Mouse (Mus musculus): ENCODE measurements around the gene Omt2b. TPM values are rescaled to one million over a fixed set of nuclear protein-coding genes. Genes with fewer than 3 reads are reported as not detected.

Omt2b gene
- polyA plus RNA-seq, 1 experiment, result not detected

- no peak for DNase-seq (ENCODE audit: low read depth)
Measured at GRCm38 (mm10) chr9:78378113-78378785, 50.9 kb downstream of the Omt2b start, which contains the start of gene Ooep. TSS of gene Ooep (minus strand) at chr9:78378725.

Other genes starting within 250 kb of the Omt2b start
- gene Fbxo9, start 218.5 kb upstream of the Omt2b start, polyA plus RNA-seq (2012; rRNA removed), result 76.2 and 92.5 TPM in 2 replicates
- 16.0 and 17.3 TPM in 2 replicates for gene Ick, start 218.4 kb upstream of the Omt2b start, polyA plus RNA-seq (2012; rRNA removed)
- 22.8 and 26.6 TPM in 2 replicates for gene Gsta4, start 144.8 kb upstream of the Omt2b start, polyA plus RNA-seq (2012; rRNA removed)
- not detected in 2 replicates for gene Gsta1, start 96.9 kb upstream of the Omt2b start, polyA plus RNA-seq (2012; rRNA removed)
- gene Gm3776, start 70.5 kb upstream of the Omt2b start, polyA plus RNA-seq (2012; rRNA removed), result 0.34 TPM in 1 of 2 replicates, not detected in the other
- not detected in 2 replicates for gene Gm10639, start 37.7 kb upstream of the Omt2b start, polyA plus RNA-seq (2012; rRNA removed)
- not detected in 2 replicates for gene Omt2a, start 12.8 kb upstream of the Omt2b start, polyA plus RNA-seq (2012; rRNA removed)
- gene Gsta2, start 28.2 kb downstream of the Omt2b start, polyA plus RNA-seq (2012; rRNA removed), result 1.9 and 2.5 TPM in 2 replicates
- gene Dppa5a, start 40.6 kb downstream of the Omt2b start, polyA plus RNA-seq (2012; rRNA removed), result not detected in 2 replicates
- not detected in 2 replicates for gene Ooep, start 51.1 kb downstream of the Omt2b start, polyA plus RNA-seq (2012; rRNA removed)
- gene Ddx43, start 68.2 kb downstream of the Omt2b start, polyA plus RNA-seq (2012; rRNA removed), result 0.11 TPM in 1 of 2 replicates, not detected in the other
- gene Cgas, start 115.6 kb downstream of the Omt2b start, polyA plus RNA-seq (2012; rRNA removed), result 0.34 and 0.41 TPM in 2 replicates
- 10.5 and 12.0 TPM in 2 replicates for gene Mto1, start 120.6 kb downstream of the Omt2b start, polyA plus RNA-seq (2012; rRNA removed)
- gene Gm17324, start 121.2 kb downstream of the Omt2b start, polyA plus RNA-seq (2012; rRNA removed), result 0.72 and 0.79 TPM in 2 replicates
- gene Eef1a1, start 161.6 kb downstream of the Omt2b start, polyA plus RNA-seq (2012; rRNA removed), result 5,649 and 5,990 TPM in 2 replicates

Measured in gonadal fat pad, adult 2 months (tissue).